Mouse (Mus musculus) liver, embryonic 11.5 days (tissue): ENCODE measurements around the gene Egfl7. TPM values are rescaled to one million over a fixed set of nuclear protein-coding genes. Genes with fewer than 3 reads are reported as not detected.

Experiments used
- ATAC-seq: fragments of 200-750 bp; cut with Nextera tagmentation; replicated peaks from 2 replicates; pipeline ENCODE4 v1.8.0; 2017; ENCODE audit warnings: moderate number of reproducible peaks, mild to moderate bottlenecking, moderate TSS enrichment, moderate library complexity; ENCODE audit not compliant: low FRiP score
- DNase-seq: peaks from one replicate; pipeline ENCODE4 v3.0.0-alpha.2; 2017; ENCODE audit warnings: low spot score
- H3K27ac ChIP-seq: fragments of 300-500 bp; sonication (generic); 2 replicates; pipeline ENCODE4 v1.5.1; 2014; ENCODE audit warnings: mild to moderate bottlenecking, low read depth, low read length, control low read depth
- H3K27me3 ChIP-seq: fragments of 300-500 bp; sonication (generic); replicated peaks from 2 replicates; pipeline ENCODE4 v1.6.1; 2014; ENCODE audit warnings: low read length, mixed read lengths; ENCODE audit not compliant: control insufficient read depth, insufficient read depth
- H3K36me3 ChIP-seq: fragments of 300-500 bp; sonication (generic); 2 replicates; pipeline ENCODE4 v1.6.1; 2014; ENCODE audit warnings: mild to moderate bottlenecking, low read length, moderate library complexity, mixed read lengths; ENCODE audit not compliant: control insufficient read depth, insufficient read depth
- H3K4me1 ChIP-seq: fragments of 300-500 bp; sonication (generic); replicated peaks from 2 replicates; pipeline ENCODE4 v1.6.1; 2014; ENCODE audit warnings: low read length, mixed read lengths; ENCODE audit not compliant: control insufficient read depth, insufficient read depth
- H3K4me2 ChIP-seq: fragments of 300-500 bp; sonication (generic); 2 replicates; pipeline ENCODE4 v1.6.1; 2014; ENCODE audit warnings: mild to moderate bottlenecking, control low read depth, moderate library complexity
- H3K4me3 ChIP-seq: fragments of 300-500 bp; sonication (generic); 2 replicates; pipeline ENCODE4 v1.5.1; 2014; ENCODE audit warnings: low read depth, low read length, control low read depth
- H3K9ac ChIP-seq: fragments of 300-500 bp; sonication (generic); 2 replicates; pipeline ENCODE4 v1.6.1; 2014; ENCODE audit warnings: low read depth, low read length, control low read depth
- H3K9me3 ChIP-seq: fragments of 300-500 bp; sonication (generic); 2 replicates; pipeline ENCODE4 v1.6.1; 2016; ENCODE audit warnings: low read length, inconsistent platforms, mixed read lengths; ENCODE audit not compliant: control insufficient read depth
- WGBS: fragments of 180-500 bp; shearing (Covaris S2); extraction: QIAGEN DNeasy Blood & Tissue Kit; methylation state at CpG from one replicate; pipeline ENCODE4 v1.1.7; 2014; 5-methylcytosine and 5-hydroxymethylcytosine counted together
- polyA plus RNA-seq: library from polyadenylated mRNA; unstranded; fragments of >200 nt; fragmentation: Nextera tagmentation; extraction: Ambion mirVana; gene quantifications from 2 replicates; pipeline ENCODE4 v1.2.1, GENCODE M21; 2014

The Egfl7 gene
- polyA plus RNA-seq, 1 experiment from 2014 or later: 181 TPM

- DNase-seq: no peak
- H3K4me2 ChIP-seq: no peak overlapping the region
- no peak overlapping the region for H3K9ac ChIP-seq
Measured at GRCm38 (mm10) chr2:26590962-26591361, 11.1 kb downstream of the Egfl7 start.

GRCm38 (mm10) chr2:26591416-26591815 is 11.6 kb downstream of the Egfl7 start:
- Histone ChIP-seq H3K36me3 (peaks cover 6% of the 10 kb centered on the region; the same call in 1 of the 2 replicates), H3K27ac (no peak overlapping the region), H3K4me1 (peaks cover 29% of the 10 kb centered on the region), H3K27me3 (no peaks in the 10 kb centered on the region), H3K9me3 (no peaks in the 10 kb centered on the region), H3K4me3 (no peak overlapping the region), H3K4me2 (no peak overlapping the region), H3K9ac (no peak overlapping the region)
- WGBS: 82% methylated on average over 12 of the region's 12 CpGs
- ATAC-seq (no peak), DNase-seq (peak; percentile 36)

More at GRCm38 (mm10) chr2:26590962-26591361, 11.1 kb downstream of the Egfl7 start:
- peaks cover 6% of the 10 kb centered on the region; the same call in 1 of the 2 replicates for H3K36me3 ChIP-seq
- no peak for ATAC-seq
- 90% methylated on average over 7 of the region's 7 CpGs for WGBS
- H3K27ac ChIP-seq: no peak overlapping the region
- no peaks in the 10 kb centered on the region for H3K27me3 ChIP-seq
- peaks cover 32% of the 10 kb centered on the region for H3K4me1 ChIP-seq
- H3K4me3 ChIP-seq: no peak overlapping the region
- no peaks in the 10 kb centered on the region for H3K9me3 ChIP-seq

GRCm38 (mm10) chr2:26593211-26594021 is 13.6 kb downstream of the Egfl7 start:
- Histone ChIP-seq H3K36me3 (peaks cover 6% of the 10 kb centered on the region; the same call in 1 of the 2 replicates), H3K9me3 (no peaks in the 10 kb centered on the region), H3K27me3 (no peaks in the 10 kb centered on the region), H3K4me3 (no peak overlapping the region), H3K4me1 (peaks cover 15% of the 10 kb centered on the region), H3K9ac (no peak overlapping the region), H3K27ac (no peak overlapping the region), H3K4me2 (no peak overlapping the region)
- DNase-seq (no peak), ATAC-seq (0 out of 2 replicates have a peak, but pooled peaks have one; percentile 6)
- 69% methylated on average over 9 of the region's 9 CpGs for whole genome bisulfite sequencing

GRCm38 (mm10) chr2:26594022-26594346 is 14.2 kb downstream of the Egfl7 start:
- Histone ChIP-seq H3K4me2 (no peak overlapping the region), H3K27me3 (no peaks in the 10 kb centered on the region), H3K9me3 (no peaks in the 10 kb centered on the region), H3K27ac (no peak overlapping the region), H3K9ac (no peak overlapping the region), H3K36me3 (peaks cover 6% of the 10 kb centered on the region; the same call in 1 of the 2 replicates), H3K4me1 (peaks cover 12% of the 10 kb centered on the region), H3K4me3 (no peak overlapping the region)
- ATAC-seq (peak; percentile 42; the same call in 1 of the 2 replicates), DNase-seq (peak; percentile 56)
- whole genome bisulfite sequencing: 55% methylated on average over 9 of the region's 9 CpGs

- Histone ChIP-seq H3K4me1 (peaks cover 16% of the 10 kb centered on the region), H3K36me3 (peaks cover 6% of the 10 kb centered on the region; the same call in 1 of the 2 replicates), H3K27ac (0 out of 2 replicates have a peak overlapping the region, but pooled peaks have one; percentile 11), H3K4me2 (no peak overlapping the region), H3K4me3 (no peak overlapping the region), H3K27me3 (no peaks in the 10 kb centered on the region), H3K9ac (no peak overlapping the region), H3K9me3 (no peaks in the 10 kb centered on the region)
- ATAC-seq (peak; percentile 16; the same call in 1 of the 2 replicates), DNase-seq (peak; percentile 34)
- WGBS: 74% methylated on average over 7 of the region's 7 CpGs
Measured at GRCm38 (mm10) chr2:26594461-26594933, 14.7 kb downstream of the Egfl7 start.

- WGBS: 68% methylated on average over 6 of the region's 6 CpGs
- Histone ChIP-seq H3K4me3 (no peak overlapping the region), H3K27ac (peak overlapping the region; percentile 34), H3K4me2 (no peak overlapping the region), H3K36me3 (peaks cover 6% of the 10 kb centered on the region; the same call in 1 of the 2 replicates), H3K9ac (no peak overlapping the region), H3K9me3 (no peaks in the 10 kb centered on the region), H3K4me1 (peaks cover 16% of the 10 kb centered on the region), H3K27me3 (no peaks in the 10 kb centered on the region)
- peak; percentile 23 for ATAC-seq
- DNase-seq: peak; percentile 49
Measured at GRCm38 (mm10) chr2:26594934-26595724, 15.3 kb downstream of the Egfl7 start.

GRCm38 (mm10) chr2:26595725-26596435 is 16.1 kb downstream of the Egfl7 start:
- DNase-seq: no peak
- WGBS: 82% methylated on average over 11 of the region's 11 CpGs

GRCm38 (mm10) chr2:26596898-26597297 is 17.1 kb downstream of the Egfl7 start:
- 93% methylated on average over 3 of the region's 3 CpGs for WGBS

More at GRCm38 (mm10) chr2:26595725-26596435, 16.1 kb downstream of the Egfl7 start:
- peak; percentile 5 for ATAC-seq
- peaks cover 6% of the 10 kb centered on the region; the same call in 1 of the 2 replicates for H3K36me3 ChIP-seq
- no peak overlapping the region for H3K4me2 ChIP-seq
- H3K27me3 ChIP-seq: no peaks in the 10 kb centered on the region
- H3K4me3 ChIP-seq: no peak overlapping the region
- H3K4me1 ChIP-seq: peaks cover 21% of the 10 kb centered on the region
- no peak overlapping the region for H3K9ac ChIP-seq
- peak overlapping the region; percentile 34; the same call in 1 of the 2 replicates for H3K27ac ChIP-seq
- no peaks in the 10 kb centered on the region for H3K9me3 ChIP-seq

More at GRCm38 (mm10) chr2:26596898-26597297, 17.1 kb downstream of the Egfl7 start:
- H3K9me3 ChIP-seq: no peaks in the 10 kb centered on the region
- peaks cover 23% of the 10 kb centered on the region for H3K4me1 ChIP-seq
- DNase-seq: no peak
- no peak for ATAC-seq
- H3K4me2 ChIP-seq: no peak overlapping the region
- no peak overlapping the region for H3K9ac ChIP-seq
- no peak overlapping the region for H3K27ac ChIP-seq
- no peak overlapping the region for H3K4me3 ChIP-seq
- peaks cover 6% of the 10 kb centered on the region; the same call in 1 of the 2 replicates for H3K36me3 ChIP-seq
- no peaks in the 10 kb centered on the region for H3K27me3 ChIP-seq
